Mouse (Mus musculus) embryonic facial prominence, embryonic 10.5 days (tissue): Measurements from ENCODE around the gene Hydin. TPM values are rescaled to one million over a fixed set of nuclear protein-coding genes. Genes with fewer than 3 reads are reported as not detected.
"Not testable (repeated sequence)": the region's sequence is repeated elsewhere in the genome, so short reads cannot be mapped to it uniquely, and the experiment has no call there.

Experiments used
- DNase-seq: peaks from one replicate; pipeline ENCODE4 v3.0.0-alpha.2; 2017; ENCODE audit warnings: low spot score
- H3K27ac ChIP-seq: fragments of 300-500 bp; sonication (generic); replicated peaks from 2 replicates; pipeline ENCODE4 v1.5.1; 2016; ENCODE audit warnings: mild to moderate bottlenecking
- H3K27me3 ChIP-seq: fragments of 300-500 bp; sonication (generic); replicated peaks from 2 replicates; pipeline ENCODE4 v1.6.1; 2016; ENCODE audit warnings: low read depth, mild to moderate bottlenecking; ENCODE audit not compliant: poor library complexity, severe bottlenecking
- H3K36me3 ChIP-seq: fragments of 300-500 bp; sonication (generic); replicated peaks from 2 replicates; pipeline ENCODE4 v1.6.1; 2016; ENCODE audit warnings: mild to moderate bottlenecking, moderate library complexity
- H3K4me1 ChIP-seq: fragments of 300-500 bp; sonication (generic); 2 replicates; pipeline ENCODE4 v1.6.1; 2016
- H3K4me3 ChIP-seq: fragments of 300-500 bp; sonication (generic); 2 replicates; pipeline ENCODE4 v1.5.1; 2016; ENCODE audit warnings: mild to moderate bottlenecking, moderate library complexity
- H3K9me3 ChIP-seq: fragments of 300-500 bp; sonication (generic); 2 replicates; pipeline ENCODE4 v1.6.1; 2016; ENCODE audit warnings: mild to moderate bottlenecking
- WGBS: fragments of 180-500 bp; shearing (Covaris S2); methylation state at CpG from one replicate; pipeline ENCODE4 v1.1.7; 2016; 5-methylcytosine and 5-hydroxymethylcytosine counted together
- polyA plus RNA-seq: library from polyadenylated mRNA; unstranded; fragments of >200 nt; fragmentation: Nextera tagmentation; extraction: Ambion mirVana; gene quantifications from 2 replicates; pipeline ENCODE4 v1.2.1, GENCODE M21; 2016

Hydin gene
- polyA plus RNA-seq, 1 experiment from 2014 or later, result 0.14 TPM

DNA sequence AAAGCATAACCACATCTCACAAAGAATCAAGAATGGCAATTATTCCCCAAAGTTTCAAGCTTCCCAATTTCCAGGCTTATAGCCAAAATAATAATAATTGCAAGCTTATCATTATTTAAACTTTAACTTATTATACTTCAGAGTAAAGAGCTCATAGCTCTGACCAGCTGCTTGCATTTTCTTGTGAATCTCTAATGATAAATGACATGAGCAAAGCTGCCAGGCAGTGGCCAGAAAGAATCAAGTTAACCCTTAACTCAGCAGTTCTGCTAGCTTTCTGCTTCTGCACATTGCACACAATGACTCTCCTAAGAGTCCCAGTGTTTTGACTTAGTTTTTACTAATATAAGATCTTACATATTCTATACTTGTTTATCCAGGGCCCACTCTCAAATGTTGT is 285.3 kb downstream of the Hydin start:
- not testable (repeated sequence) for H3K36me3 ChIP-seq, H3K4me1 ChIP-seq, DNase-seq, H3K4me3 ChIP-seq, H3K27me3 ChIP-seq, H3K27ac ChIP-seq, H3K9me3 ChIP-seq

GRCm38 (mm10) chr8:110592641-110593040 is 325.9 kb downstream of the Hydin start:
- no peaks in the 10 kb centered on the region for H3K27me3 ChIP-seq
- H3K4me3 ChIP-seq, result no peak overlapping the region
- no peaks in the 10 kb centered on the region for H3K36me3 ChIP-seq
- no peaks in the 10 kb centered on the region for H3K9me3 ChIP-seq
- H3K4me1 ChIP-seq, result no peaks in the 10 kb centered on the region
- no peak for DNase-seq
- H3K27ac ChIP-seq, result no peak overlapping the region
- WGBS, result 83% methylated on average over 9 of the region's 9 CpGs

DNA sequence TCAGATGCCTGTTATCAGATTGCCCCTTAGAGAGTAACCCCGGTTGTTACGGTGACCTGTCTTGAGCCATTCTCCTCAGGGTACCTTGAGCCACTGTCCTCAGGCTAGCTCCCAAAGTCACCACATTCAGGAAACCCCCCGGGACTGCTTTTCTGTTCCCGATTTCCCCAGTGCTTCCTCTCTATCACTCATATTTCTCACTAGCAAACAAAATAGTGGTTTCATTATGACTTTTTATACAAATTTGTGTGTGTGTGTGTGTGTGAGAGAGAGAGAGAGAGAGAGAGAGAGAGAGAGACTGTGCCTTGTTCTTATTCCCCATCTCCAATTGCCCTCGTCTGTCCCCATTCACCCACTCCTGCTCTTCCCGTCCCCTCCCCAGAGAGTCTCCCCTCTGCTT is 327.4 kb downstream of the Hydin start:
- Histone ChIP-seq H3K4me1 (no peaks in the 10 kb centered on the region), H3K27ac (no peak overlapping the region), H3K9me3 (no peaks in the 10 kb centered on the region), H3K36me3 (no peaks in the 10 kb centered on the region), H3K27me3 (no peaks in the 10 kb centered on the region), H3K4me3 (no peak overlapping the region)
- WGBS, result 80% methylated on average over 6 of the region's 6 CpGs
- DNase-seq, result no peak

DNA sequence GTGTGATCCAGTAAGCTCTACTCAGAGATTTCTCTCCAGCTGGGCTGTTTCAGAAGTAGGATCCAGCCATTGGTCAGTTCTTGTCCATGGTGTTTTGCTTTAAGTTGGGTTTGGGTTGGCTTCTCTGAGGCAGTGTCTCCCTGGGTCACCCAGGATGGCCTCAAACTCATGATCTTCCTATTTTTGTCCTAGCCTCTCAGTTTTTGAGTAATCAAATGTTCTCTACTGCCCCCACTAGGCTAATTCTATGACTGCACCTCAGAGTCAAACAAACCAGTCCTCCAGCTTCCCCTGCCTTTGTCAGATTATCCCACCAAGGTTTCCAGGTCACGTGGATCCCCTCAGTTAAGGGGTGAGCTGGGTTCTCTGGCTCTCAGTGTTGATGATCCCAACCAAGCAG is 337.8 kb downstream of the Hydin start:
- no peak overlapping the region for H3K4me3 ChIP-seq
- no peaks in the 10 kb centered on the region for H3K4me1 ChIP-seq
- no peaks in the 10 kb centered on the region for H3K9me3 ChIP-seq
- no peak overlapping the region for H3K27ac ChIP-seq
- WGBS, result 2% methylated on average over 1 of the region's 1 CpGs
- no peaks in the 10 kb centered on the region for H3K27me3 ChIP-seq
- no peaks in the 10 kb centered on the region for H3K36me3 ChIP-seq
- peak; percentile 37 for DNase-seq

GRCm38 (mm10) chr8:110605401-110606015 is 338.7 kb downstream of the Hydin start:
- Histone ChIP-seq H3K36me3 (no peaks in the 10 kb centered on the region), H3K27ac (no peak overlapping the region), H3K4me1 (no peaks in the 10 kb centered on the region), H3K9me3 (no peaks in the 10 kb centered on the region), H3K4me3 (no peak overlapping the region), H3K27me3 (no peaks in the 10 kb centered on the region)
- no peak for DNase-seq
- WGBS, result 70% methylated on average over 6 of the region's 6 CpGs

GRCm38 (mm10) chr8:110615730-110616129 is 349.0 kb downstream of the Hydin start:
- H3K9me3 ChIP-seq, result no peaks in the 10 kb centered on the region
- H3K27me3 ChIP-seq, result peaks cover 9% of the 10 kb centered on the region
- H3K36me3 ChIP-seq, result no peaks in the 10 kb centered on the region
- H3K4me3 ChIP-seq, result no peak overlapping the region
- peaks cover 21% of the 10 kb centered on the region for H3K4me1 ChIP-seq
- no peak for DNase-seq
- WGBS, result 71% methylated on average over 3 of the region's 3 CpGs
- H3K27ac ChIP-seq, result no peak overlapping the region

DNA sequence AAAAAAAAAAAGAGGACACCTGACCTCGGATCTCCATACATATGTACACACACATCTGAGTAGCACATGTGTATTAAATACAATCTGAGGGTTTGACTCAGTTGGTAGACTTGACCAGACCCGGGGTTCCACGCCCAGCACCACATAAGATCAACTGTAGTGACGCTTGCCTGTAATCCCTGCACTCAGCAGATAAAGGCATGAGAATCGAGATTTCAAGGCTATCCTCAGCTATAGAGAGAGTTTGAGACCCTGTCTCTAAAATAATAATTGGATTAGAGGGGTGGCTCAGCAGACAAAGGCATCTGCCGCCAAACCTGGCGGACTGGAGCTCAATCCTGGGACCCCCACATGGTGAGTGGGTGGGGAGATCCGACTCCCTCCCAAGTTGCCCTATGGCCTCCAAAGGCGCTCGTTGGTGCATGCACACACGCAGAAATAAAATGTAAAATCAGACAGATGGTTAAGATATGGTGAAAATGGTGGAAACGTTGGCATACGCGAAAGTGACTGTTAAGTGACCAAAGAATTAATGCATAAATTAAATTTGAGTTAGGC is 351.1 kb downstream of the Hydin start:
- peak overlapping the region; percentile 81; the same call in 1 of the 2 replicates for H3K27ac ChIP-seq
- no peak for DNase-seq
- 23% methylated on average over 14 of the region's 14 CpGs for WGBS
- no peaks in the 10 kb centered on the region for H3K9me3 ChIP-seq
- no peaks in the 10 kb centered on the region for H3K36me3 ChIP-seq
- peak overlapping the region; percentile 91 for H3K4me3 ChIP-seq
- peaks cover 21% of the 10 kb centered on the region for H3K4me1 ChIP-seq
- H3K27me3 ChIP-seq, result peaks cover 9% of the 10 kb centered on the region

DNA sequence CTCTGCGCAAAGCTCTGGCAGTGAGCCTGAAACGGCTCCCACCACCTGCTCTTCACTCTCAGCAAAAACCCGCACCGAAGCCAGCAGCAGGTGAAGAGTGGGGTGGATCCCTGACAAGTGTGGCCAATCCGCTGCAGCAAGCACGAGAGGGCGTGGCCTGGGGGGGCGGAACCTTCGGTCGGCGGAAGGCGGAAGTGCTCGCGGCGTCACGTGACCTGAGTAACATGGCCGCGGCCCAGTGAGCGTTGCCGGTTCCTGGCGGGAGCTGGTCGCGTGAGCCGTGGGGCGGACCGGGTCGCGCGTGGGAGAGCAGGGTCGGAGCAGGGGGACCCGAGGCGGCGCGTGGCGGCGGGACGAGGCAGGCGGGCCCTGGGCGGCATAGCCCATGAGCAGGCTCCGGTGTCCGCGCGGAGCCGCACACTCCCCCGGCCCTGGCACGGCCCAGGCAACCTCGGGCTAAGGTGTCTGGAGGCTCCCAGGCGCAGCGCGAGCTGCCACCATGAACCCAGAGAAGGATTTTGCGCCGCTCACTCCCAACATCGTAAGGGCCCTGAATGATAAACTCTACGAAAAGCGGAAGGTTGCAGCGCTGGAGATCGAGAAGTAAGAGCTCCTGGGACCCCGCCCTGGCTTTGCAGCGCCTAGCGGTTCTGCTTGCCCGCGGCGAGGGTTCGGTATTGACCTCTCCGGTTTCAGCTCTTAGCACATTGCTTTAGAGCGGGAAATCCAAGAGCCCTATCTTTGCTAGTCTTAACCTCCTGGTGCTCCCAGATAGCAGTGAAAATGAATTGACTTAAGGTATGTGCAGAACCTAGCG is 351.8 kb downstream of the Hydin start, which contains the start of gene Vac14:
TSS of gene Vac14 (plus strand) at position 195 of the 817 bp plus-strand sequence.
- Histone ChIP-seq H3K9me3 (no peaks in the 10 kb centered on the region), H3K27ac (peak within 1 kb of the TSS; percentile 81), H3K4me1 (peaks cover 21% of the 10 kb centered on the region), H3K27me3 (peaks cover 9% of the 10 kb centered on the region), H3K36me3 (no peaks in the 10 kb centered on the region), H3K4me3 (peak within 1 kb of the TSS; percentile 91)
- DNase-seq, result peak; percentile 98
- under 1% methylated on average over 67 of the region's 67 CpGs for WGBS

- no peak for DNase-seq
- Histone ChIP-seq H3K9me3 (no peaks in the 10 kb centered on the region), H3K36me3 (no peaks in the 10 kb centered on the region), H3K27ac (peak overlapping the region; percentile 81), H3K27me3 (peaks cover 9% of the 10 kb centered on the region), H3K4me1 (peaks cover 21% of the 10 kb centered on the region), H3K4me3 (peak overlapping the region; percentile 91)
- 28% methylated on average over 8 of the region's 8 CpGs for WGBS
Measured at GRCm38 (mm10) chr8:110619208-110619574, 352.4 kb downstream of the Hydin start.

DNA sequence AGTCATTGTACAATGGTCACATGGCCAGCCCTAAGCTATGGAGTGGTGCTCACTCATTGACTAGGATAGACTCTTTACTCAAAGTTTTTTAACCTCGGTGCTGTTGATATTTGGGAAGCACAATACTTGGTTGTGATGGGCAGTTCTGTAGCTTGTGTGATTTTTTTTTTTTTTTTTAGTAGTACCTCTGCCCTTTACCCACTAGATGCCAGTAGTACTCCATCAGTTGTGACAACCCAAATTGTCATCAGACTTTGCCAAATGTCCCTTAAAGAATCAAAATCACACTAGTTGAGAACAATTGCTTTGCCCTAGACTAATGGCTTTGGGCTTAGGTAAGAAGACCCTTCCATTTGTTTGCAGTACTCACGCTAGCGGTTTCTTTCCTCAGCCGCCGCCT is 353.1 kb downstream of the Hydin start:
- Histone ChIP-seq H3K27ac (no peak overlapping the region), H3K27me3 (peaks cover 9% of the 10 kb centered on the region), H3K4me3 (peak overlapping the region; percentile 91; the same call in 1 of the 2 replicates), H3K9me3 (no peaks in the 10 kb centered on the region), H3K4me1 (peaks cover 21% of the 10 kb centered on the region), H3K36me3 (no peaks in the 10 kb centered on the region)
- no peak for DNase-seq
- 94% methylated on average over 5 of the region's 5 CpGs for WGBS

- Histone ChIP-seq H3K4me1 (no peaks in the 10 kb centered on the region), H3K36me3 (peaks cover 6% of the 10 kb centered on the region; the same call in 1 of the 2 replicates), H3K4me3 (no peak overlapping the region), H3K27ac (no peak overlapping the region), H3K9me3 (no peaks in the 10 kb centered on the region), H3K27me3 (no peaks in the 10 kb centered on the region)
- 70% methylated on average over 4 of the region's 4 CpGs for WGBS
- no peak for DNase-seq
Measured at GRCm38 (mm10) chr8:110626431-110626830, 359.7 kb downstream of the Hydin start.

- H3K9me3 ChIP-seq, result no peaks in the 10 kb centered on the region
- peak; percentile 68 for DNase-seq
- H3K27ac ChIP-seq, result no peak overlapping the region
- no peaks in the 10 kb centered on the region for H3K4me1 ChIP-seq
- 74% methylated on average over 9 of the region's 9 CpGs for WGBS
- no peak overlapping the region for H3K4me3 ChIP-seq
- H3K36me3 ChIP-seq, result peaks cover 35% of the 10 kb centered on the region
- no peaks in the 10 kb centered on the region for H3K27me3 ChIP-seq
Measured at GRCm38 (mm10) chr8:110629245-110630063, 362.7 kb downstream of the Hydin start.
